Mouse (Mus musculus) bone marrow, adult 2 months (tissue): ENCODE measurements around the gene Efna5. TPM values are rescaled to one million over a fixed set of nuclear protein-coding genes. Genes with fewer than 3 reads are reported as not detected.

Experiments used
- H3K27ac ChIP-seq: fragments of 200-500 bp; 2 replicates; pipeline ENCODE4 v1.5.1; 2012; ENCODE audit warnings: low read depth, mild to moderate bottlenecking, control low read depth, inconsistent platforms, low read length; ENCODE audit not compliant: control insufficient read depth, poor library complexity, insufficient read depth
- H3K4me1 ChIP-seq: fragments of 200-500 bp; 2 replicates; pipeline ENCODE4 v1.6.1; 2011; ENCODE audit warnings: low read length; ENCODE audit not compliant: control insufficient read depth, insufficient read depth
- H3K4me3 ChIP-seq: fragments of 200-500 bp; replicated peaks from 2 replicates; pipeline ENCODE3; 2011; ENCODE audit warnings: mild to moderate bottlenecking, low read depth, low read length, control low read depth; ENCODE audit not compliant: control insufficient read depth
- CTCF ChIP-seq: fragments of 200-500 bp; IDR thresholded peaks from 2 replicates; pipeline ENCODE4 v1.5.1; 2011; ENCODE audit warnings: low read length, control low read depth; ENCODE audit not compliant: control insufficient read depth, insufficient read depth
- POLR2A ChIP-seq: fragments of 200-500 bp; IDR thresholded peaks from 2 replicates; pipeline ENCODE4 v1.6.1; 2011; ENCODE audit warnings: low read depth, mild to moderate bottlenecking, control low read depth, low read length, borderline replicate concordance; ENCODE audit not compliant: control insufficient read depth
- WGBS: fragments of 180-500 bp; shearing (Covaris S2); methylation state at CpG from one replicate; pipeline ENCODE4 v1.1.7; 2018; 5-methylcytosine and 5-hydroxymethylcytosine counted together
- polyA plus RNA-seq: library from polyadenylated mRNA; stranded (reverse); fragments of >200 nt; gene quantifications from 2 replicates; pipeline ENCODE4 v1.2.4, GENCODE M21; 2011; ENCODE audit warnings: low replicate concordance; ENCODE audit not compliant: missing spikeins, insufficient read depth, insufficient read length

Efna5 gene
- polyA plus RNA-seq, 1 experiment, result 2.1 TPM

- 84% methylated on average over 10 of the region's 10 CpGs for WGBS
- H3K27ac ChIP-seq, result no peak overlapping the region
- TF ChIP-seq POLR2A (no peak), CTCF (no peak)
- no peak overlapping the region for H3K4me3 ChIP-seq
- H3K4me1 ChIP-seq, result no peaks in the 10 kb centered on the region
Measured at GRCm38 (mm10) chr17:62649293-62649950, 231.7 kb downstream of the Efna5 start.

GRCm38 (mm10) chr17:62646836-62647235 lies 234.3 kb downstream of the Efna5 start:
- 91% methylated on average over 8 of the region's 8 CpGs for WGBS
- TF ChIP-seq CTCF, result no peak
- no peak for TF ChIP-seq POLR2A
- Histone ChIP-seq H3K4me1 (no peaks in the 10 kb centered on the region), H3K4me3 (no peak overlapping the region), H3K27ac (no peak overlapping the region)

- Histone ChIP-seq H3K27ac (no peak overlapping the region), H3K4me3 (no peak overlapping the region), H3K4me1 (no peaks in the 10 kb centered on the region)
- 58% methylated on average over 12 of the region's 12 CpGs for WGBS
- TF ChIP-seq CTCF (no peak), POLR2A (no peak)
Measured at GRCm38 (mm10) chr17:62642447-62643145, 238.5 kb downstream of the Efna5 start.

- WGBS, result 82% methylated on average over 6 of the region's 6 CpGs
- H3K4me3 ChIP-seq, result no peak overlapping the region
- TF ChIP-seq POLR2A (no peak), CTCF (no peak)
- H3K4me1 ChIP-seq, result no peaks in the 10 kb centered on the region
- H3K27ac ChIP-seq, result no peak overlapping the region
Measured at GRCm38 (mm10) chr17:62640654-62641053, 240.5 kb downstream of the Efna5 start.

- 82% methylated on average over 7 of the region's 7 CpGs for WGBS
- H3K4me1 ChIP-seq, result no peaks in the 10 kb centered on the region
- no peak overlapping the region for H3K27ac ChIP-seq
- H3K4me3 ChIP-seq, result no peak overlapping the region
- TF ChIP-seq CTCF, result no peak
- TF ChIP-seq POLR2A, result no peak
Measured at GRCm38 (mm10) chr17:62636896-62637295, 244.2 kb downstream of the Efna5 start.

- 60% methylated on average over 3 of the region's 3 CpGs for WGBS
- TF ChIP-seq POLR2A (no peak), CTCF (no peak)
- Histone ChIP-seq H3K4me1 (no peaks in the 10 kb centered on the region), H3K4me3 (no peak overlapping the region), H3K27ac (no peak overlapping the region)
Measured at GRCm38 (mm10) chr17:62634937-62635336, 246.2 kb downstream of the Efna5 start.

- Histone ChIP-seq H3K27ac (no peak overlapping the region), H3K4me1 (no peaks in the 10 kb centered on the region), H3K4me3 (no peak overlapping the region)
- TF ChIP-seq CTCF (no peak), POLR2A (no peak)
- 62% methylated on average over 1 of the region's 1 CpGs for WGBS
Measured at GRCm38 (mm10) chr17:62628474-62628873, 252.6 kb downstream of the Efna5 start.

- WGBS, result 22% methylated on average over 1 of the region's 1 CpGs
- Histone ChIP-seq H3K4me1 (no peaks in the 10 kb centered on the region), H3K27ac (no peak overlapping the region), H3K4me3 (no peak overlapping the region)
- TF ChIP-seq POLR2A, result no peak
Measured at GRCm38 (mm10) chr17:62627508-62627907, 253.6 kb downstream of the Efna5 start.

GRCm38 (mm10) chr17:62625646-62626020 lies 255.5 kb downstream of the Efna5 start:
- 82% methylated on average over 8 of the region's 8 CpGs for WGBS
- H3K27ac ChIP-seq, result no peak overlapping the region

More at GRCm38 (mm10) chr17:62625646-62626020, 255.5 kb downstream of the Efna5 start:
- no peak for TF ChIP-seq POLR2A
- no peak for TF ChIP-seq CTCF
- Histone ChIP-seq H3K4me1 (no peaks in the 10 kb centered on the region), H3K4me3 (no peak overlapping the region)
